Mouse (Mus musculus) brain, adult 2 months (tissue): ENCODE measurements at regions not wholly inside any gene's neighbourhood (a gene's known extent, or its start where the extent isn't known, plus 50 kb on each side); places are given as distances from the start of the nearest gene placed in this dataset.

Experiments used
- DNase-seq: peaks from one replicate; pipeline ENCODE4 v3.0.0; 2011; ENCODE audit warnings: low read depth, low spot score

DNA sequence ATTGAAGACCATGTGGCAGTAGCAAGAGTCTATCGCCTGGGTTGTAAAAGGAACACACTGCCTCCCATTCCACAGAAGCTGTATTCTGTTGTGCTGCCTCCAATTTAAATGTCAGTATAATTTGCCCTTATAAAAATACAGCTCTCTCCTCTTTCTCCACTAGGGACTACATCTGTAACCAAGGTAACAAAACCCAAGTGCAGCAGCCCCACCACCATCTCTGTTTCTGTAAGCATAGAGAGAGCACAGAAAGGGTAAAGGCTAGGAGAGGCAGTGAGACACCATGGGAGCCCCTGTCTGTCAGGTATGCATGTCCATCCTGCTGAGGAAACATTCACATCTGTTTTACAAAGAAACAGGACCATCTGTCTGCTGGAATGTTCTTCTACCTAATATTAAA is 344.4 kb downstream of the Ccser2 start:
- DNase-seq: peak; percentile 36

DNA sequence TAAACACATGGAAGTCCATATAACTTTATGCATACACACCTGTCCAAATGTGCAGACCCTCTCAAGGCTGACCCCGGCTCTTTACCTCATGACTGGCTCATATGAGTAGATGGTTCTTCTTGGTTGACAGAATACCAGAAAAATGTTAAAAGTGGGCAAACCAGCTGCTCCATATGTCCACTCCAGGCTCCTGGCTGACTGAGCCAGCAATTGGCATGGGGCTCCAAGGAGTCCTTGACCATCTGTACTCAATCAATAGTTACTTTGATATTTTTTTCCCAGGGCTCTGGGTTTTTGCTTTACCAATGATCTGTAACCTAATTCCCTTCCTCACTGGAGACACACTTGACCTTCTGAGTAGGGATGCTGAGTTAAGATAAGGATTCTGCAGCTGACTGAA is 345.5 kb downstream of the Ccser2 start:
- no peak for DNase-seq

- no peak for DNase-seq
These were observed 350.0 kb downstream of the Ccser2 start for GRCm38 (mm10) chr14:36618459-36619085.

- no peak for DNase-seq
These were observed 350.6 kb downstream of the Ccser2 start for GRCm38 (mm10) chr14:36617987-36618386.

DNA sequence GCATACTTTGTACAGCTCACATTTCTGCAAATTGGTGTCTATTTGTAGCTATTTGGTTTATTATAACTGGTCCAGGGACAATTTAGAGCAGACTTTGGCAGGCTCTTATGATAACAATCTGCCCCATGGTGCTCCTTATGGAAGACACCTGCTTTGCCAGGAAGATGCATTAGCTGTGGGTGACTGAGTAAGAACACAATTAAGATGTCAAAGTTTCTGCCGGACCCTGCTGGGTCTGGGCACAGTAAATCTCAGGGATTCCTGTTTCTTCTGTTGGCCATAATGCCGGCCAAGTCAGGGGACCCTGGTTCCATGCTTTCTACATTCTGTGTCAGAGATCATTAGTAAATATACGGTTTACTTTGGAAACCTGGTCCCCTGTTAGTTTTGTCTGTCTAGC is 353.7 kb downstream of the Ccser2 start:
- DNase-seq: no peak

GRCm38 (mm10) chr14:36612860-36613259 is 355.7 kb downstream of the Ccser2 start:
- no peak for DNase-seq

DNA sequence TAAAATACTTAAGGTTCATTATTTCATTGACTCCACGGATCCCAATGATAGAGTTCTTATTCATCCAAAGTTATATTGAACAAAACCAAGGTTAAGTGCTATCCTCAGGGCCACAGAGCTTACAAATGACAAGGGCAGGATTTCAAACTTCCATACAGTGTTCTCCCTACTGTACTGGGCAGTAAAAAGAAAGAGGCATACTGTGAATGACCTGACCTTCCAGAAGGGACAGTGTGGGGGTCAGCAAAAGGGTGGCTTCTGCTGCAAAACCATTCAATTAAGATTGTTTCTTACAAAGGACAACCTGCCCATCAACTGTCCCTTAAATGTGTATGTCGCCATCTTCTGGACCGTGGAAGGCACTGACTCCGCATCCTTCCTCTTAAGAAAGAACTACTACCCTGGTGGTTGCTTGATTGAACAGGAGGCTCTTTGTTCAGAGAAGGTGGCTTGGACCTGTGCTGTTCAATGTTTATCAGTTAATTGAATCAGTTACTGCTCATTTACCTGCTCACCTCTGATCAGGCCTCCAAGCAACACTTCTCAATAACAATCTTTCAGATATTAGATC is 384.4 kb downstream of the Ccser2 start:
- DNase-seq: peak; percentile 67

GRCm38 (mm10) chr14:36583338-36584064 is 385.1 kb downstream of the Ccser2 start:
- peak; percentile 69 for DNase-seq

DNA sequence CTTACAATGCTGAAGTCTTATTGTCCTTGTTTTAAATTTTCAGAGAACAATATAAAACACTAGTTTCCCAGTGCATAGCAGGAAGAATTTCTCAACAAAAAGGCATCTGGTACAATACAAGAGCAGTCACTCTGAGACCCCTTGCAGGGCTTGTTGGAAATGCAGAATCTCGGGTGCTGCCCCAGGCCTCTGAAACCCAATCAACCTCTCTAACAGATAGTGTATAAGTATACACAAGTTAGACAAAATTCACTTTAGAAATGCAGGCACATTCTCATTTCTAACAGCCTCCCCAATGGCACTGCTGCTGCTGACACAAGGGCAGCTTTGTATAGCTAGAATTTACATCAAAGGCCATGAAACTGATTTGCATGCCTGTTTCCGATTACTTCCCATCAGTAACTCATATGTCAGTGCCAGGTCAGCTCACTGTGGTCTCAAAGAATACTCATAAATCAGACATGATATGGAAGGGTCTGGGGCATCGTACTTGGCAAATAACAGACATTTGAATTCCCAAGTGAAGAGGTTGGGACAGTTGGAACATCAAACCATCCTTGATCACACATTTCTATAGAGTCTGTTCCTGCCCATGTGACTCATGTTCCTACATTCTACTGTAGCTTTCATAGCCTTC is 405.2 kb downstream of the Ccser2 start:
- DNase-seq: no peak

- peak; percentile 51 for DNase-seq
These were observed 431.2 kb downstream of the Ccser2 start for GRCm38 (mm10) chr14:36537402-36537801.

DNA sequence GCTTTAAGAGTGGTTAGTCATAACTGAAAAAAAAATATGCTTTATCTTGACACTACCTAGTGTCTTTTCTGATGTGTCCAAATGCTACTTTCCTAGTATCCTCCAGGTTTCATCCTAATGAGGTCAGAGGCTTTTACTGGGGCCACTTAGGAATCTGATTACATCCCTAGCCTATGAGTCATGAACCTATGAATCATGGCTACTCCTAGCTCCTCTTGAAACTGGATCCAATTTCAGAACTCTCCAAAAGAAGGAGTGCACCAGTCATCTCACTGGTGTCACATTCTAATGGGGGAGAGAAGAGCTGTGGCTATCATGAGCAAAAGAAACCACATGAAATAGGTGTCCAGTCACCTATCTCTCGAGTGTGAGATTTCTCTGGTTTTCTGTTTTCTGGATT is 432.6 kb downstream of the 4930474N05Rik start:
- DNase-seq: peak; percentile 57

DNA sequence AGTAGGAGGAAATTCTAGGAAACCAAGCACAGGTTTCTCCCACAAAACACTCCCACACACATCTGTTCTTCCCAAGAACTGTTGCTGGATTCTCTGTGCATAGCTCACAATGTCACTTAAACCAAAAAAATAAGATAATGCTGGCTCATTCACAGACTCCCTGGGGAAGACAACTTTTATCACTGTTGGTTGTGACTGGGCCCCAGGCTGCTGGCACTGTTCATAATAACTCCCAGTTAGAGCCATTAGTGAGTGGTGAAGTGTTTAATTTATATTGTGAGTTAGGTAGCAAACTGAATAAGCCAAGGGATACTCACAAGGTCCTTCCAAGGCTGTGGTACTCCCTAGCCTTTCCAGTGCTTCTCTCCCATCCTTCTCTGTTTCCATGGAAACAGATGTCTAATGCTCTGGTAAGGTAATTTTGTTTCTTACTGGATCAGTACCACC is 430.9 kb downstream of the 4930474N05Rik start:
- peak; percentile 85 for DNase-seq

DNA sequence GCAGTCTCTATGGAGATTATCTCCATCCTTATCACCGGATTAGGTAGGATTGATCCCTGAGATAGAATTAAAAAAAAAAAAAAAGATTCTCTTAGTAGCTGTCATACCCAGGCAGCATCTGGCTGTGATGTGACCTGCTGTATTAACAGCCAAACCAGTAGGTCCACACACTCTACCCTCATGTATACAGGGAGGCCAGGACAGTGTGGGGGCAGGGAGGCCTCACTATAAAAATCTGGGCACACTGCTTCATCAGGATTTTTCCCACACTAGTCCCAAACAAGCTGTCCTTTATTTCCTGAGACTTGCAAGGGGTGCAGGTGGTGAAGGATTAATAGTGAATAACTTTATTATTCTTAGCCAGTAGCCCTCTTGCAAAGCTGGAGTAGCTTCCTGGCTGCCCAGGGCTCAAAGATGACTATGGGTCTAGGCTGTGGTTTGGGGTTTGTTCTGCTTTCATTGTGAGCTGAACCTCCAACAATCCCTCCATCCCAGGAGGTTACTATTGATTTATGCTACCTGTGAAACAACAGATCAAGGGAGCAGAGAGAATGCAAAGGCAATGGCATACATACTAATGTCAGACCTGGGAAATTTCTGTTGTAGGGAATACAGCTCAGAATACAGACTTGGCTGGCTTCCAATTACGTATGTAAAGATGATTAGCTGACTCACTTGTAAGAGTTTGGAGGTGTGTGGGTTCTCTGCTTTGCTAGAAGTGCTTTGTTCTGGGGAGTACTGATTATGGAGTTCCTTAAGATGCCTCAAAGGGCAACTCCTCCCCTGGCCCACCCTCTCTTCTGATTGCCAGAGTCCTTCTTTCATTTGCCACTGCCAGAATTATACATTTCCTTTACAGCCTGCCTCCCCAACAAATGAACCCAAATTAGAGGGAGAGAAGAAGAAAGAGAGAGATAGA is 407.6 kb downstream of the 4930474N05Rik start:
- DNase-seq: peak; percentile 53

DNA sequence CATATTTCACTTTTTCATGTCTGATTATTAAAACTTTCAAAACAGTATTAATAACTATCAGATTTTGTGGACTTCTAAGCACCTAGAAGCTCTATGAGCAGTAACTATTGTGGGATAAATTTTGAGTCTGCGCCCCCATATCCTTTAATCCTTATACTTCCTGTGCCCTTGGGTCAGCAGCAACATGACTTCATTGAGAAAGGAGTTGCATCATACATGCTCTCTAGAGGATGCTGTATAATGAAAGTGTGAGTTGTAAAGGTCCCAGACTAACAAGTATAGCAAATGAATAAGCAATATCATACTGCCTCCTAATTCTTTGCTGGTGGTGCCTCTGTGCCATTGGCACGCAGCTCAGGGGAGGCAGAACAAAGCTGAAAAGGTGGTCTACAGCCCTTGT is 404.6 kb downstream of the 4930474N05Rik start:
- no peak for DNase-seq

- DNase-seq: no peak
These were observed 390.8 kb downstream of the 4930474N05Rik start for GRCm38 (mm10) chr14:36485499-36485898.

DNA sequence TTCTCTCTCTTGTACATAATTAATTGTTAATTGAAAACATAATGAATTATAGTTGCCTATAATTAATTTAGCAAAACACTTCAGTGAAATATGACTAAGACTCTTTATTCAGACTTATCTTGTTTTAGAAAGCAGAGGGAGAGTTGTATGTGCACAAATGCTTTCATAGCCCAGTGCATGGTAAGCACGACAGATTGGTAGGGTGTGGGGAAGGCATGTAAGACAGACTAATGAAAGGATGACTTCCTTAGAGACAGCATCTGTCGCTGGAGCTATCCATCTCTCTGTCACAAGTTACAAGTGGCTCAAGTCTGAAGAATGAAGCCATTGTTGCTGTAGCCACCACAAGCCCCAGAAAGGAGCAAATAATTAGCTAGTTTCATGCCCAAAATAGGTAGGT is 376.9 kb downstream of the 4930474N05Rik start:
- DNase-seq: peak; percentile 40

- DNase-seq: no peak
These were observed 375.6 kb downstream of the 4930474N05Rik start for GRCm38 (mm10) chr14:36470362-36470761.

DNA sequence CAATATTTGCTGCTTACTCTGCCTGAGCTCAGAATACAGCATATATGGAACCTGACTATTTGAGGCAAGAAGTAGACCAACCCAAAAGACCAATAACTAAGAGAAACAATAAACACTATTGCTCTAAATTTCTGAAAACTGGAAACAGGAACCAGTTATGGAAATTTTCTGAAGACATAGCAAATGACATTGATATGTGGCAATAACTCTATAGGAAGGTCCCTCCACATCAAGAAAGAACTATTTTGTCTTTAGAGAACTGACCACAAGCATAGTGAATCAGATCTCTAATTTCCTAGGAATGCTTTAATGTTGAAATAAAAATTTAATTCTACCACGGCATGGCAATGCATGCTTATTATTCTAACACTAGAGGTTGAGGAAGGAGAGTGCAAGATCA is 358.3 kb downstream of the 4930474N05Rik start:
- DNase-seq: no peak

DNA sequence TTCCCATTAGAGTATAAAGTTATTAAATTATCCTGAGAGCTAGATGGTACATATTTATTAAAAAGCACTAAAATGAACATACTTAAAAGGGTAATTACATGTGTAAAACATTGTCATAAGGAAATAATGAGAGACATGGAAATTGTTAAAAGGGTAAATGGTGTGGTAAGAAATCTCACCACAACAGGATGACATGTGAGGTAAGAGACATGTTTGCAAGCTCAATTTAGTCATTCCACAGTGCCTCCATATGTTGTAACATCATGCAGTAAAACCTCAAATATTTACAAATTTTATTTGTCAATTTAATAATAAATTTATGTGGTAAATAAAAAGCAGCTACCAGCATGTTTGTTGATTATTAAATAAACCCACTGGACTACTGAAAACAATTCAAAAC is 355.4 kb downstream of the 4930474N05Rik start:
- no peak for DNase-seq

DNA sequence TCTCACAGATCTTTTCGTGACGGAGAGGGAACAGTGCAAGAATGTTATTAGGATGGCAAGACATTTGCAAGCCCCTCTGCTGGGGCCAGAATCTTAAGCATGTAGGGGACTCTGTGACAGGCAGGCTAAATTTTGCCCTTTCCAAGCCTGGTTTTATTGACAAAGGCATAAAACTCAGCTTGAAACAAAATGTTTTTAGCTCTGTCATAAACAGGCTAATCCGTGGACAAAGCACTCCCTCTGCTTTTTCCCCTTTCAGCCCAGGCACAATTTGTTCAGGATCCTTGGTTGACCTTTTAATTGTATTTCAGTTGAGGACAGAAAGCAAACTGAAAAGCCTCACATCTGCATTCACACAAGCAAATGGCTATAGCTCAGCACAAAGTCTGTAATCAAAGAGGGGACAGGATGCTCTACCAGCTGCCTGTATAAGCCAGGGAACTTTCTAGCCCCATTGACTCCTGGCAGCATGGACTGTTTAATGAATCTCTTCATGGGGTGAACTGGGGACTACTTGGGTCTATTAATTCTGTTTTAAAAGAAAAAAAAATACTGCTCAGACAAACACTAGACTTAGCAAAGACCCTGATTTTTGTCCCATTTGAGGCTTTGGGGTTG is 320.0 kb downstream of the 4930474N05Rik start:
- peak; percentile 16 for DNase-seq

DNA sequence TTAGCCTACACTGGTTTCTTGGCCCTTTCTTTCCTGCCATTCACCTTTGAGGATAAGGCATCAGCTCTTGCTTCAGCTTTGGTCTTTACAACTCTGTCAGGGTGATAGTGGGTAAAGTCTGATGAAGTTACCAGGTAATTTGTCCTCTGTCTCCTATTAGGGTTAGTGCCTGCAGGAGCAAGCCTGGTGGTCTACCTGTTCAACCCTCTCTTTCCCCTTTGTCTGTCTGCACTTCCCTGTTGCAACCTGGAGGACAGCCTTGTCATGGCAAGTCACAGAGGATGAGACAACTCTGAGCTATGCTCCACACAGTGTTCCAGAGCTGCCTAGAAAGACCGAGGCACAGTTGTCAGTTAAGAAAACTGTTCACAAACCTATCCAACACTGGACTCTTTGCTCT is 319.5 kb downstream of the 4930474N05Rik start:
- no peak for DNase-seq
